Mouse (Mus musculus) heart, postnatal 0 days (tissue): ENCODE measurements around the gene Vrk1.

Source experiments
- CTCF ChIP-seq: IDR thresholded peaks from 2 replicates; pipeline ENCODE4 v1.5.1; 2016; ENCODE audit warnings: antibody characterized with exemption, control low read depth, low read depth
- EP300 ChIP-seq: IDR thresholded peaks from 2 replicates; pipeline ENCODE4 v1.6.1; 2016; ENCODE audit warnings: antibody characterized with exemption, low read depth

DNA sequence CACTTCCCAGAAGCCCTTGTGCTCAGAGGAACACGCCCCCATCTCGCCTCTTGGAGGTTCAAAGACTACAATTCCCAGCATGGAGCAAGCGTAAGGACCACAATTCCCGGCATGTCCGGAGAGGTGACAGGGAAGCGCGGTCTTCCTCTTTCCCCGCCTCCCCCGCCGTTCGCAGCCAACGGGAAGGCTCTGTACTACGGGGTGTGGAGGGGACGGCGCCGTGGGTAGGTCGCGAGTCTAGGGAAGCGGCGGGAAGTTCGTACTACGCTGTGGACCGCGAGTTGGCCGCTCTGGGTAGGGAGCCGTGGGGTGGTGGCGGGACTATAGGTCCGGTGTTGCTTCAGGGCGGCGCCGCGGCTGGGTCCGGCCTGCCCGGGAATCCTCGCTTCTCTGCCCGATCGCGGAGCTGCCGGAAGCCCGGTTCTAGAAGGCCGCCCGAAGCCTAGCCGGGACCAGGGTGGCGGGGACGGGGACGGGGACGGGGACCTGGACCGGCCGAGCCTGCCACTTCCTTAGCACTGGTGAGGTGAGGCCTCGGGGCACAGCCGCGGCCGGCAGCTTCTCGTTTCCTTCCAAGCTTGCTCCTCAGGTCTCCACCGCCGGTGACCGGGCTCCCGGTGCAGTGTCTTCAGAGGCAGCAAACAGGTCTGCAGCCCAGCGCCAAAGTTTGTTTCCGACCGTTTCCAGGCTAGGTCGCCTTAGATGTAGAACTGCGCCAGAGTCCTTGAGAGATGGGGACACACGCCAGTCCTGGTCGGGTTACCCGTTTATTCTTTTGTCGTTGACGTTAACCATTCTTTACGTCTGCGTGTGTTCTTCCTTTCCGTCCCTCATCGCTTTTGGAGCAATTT is at the start of gene Vrk1:
- TF ChIP-seq CTCF (no peak), EP300 (no peak)
